Mouse (Mus musculus): ENCODE data around the gene Cyp2c70.
"Not testable (repeated sequence)": the region's sequence is repeated elsewhere in the genome, so short reads cannot be mapped to it uniquely, and the experiment has no call there.

Gene Cyp2c70

DNA sequence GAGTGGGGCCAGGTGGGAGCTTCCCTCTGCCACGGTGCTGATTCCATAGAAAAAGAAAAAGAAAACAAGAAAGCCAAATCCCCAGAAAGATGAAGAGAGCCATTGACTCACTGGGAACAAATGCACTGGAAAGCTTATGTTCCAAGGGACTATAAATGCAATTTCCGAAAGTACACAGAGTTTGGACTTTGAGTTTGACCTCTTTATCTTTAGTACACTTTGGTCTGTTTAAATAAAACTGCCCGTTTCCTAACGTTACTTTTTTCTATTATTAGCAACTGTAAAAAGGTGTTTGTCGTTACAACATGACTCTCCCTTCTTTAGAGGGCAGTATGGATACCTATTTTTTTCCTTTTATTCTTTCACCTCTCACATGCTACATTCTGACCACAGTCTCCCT, at the start of gene Cyp2c70:
Gene Cyp2c70 (minus strand): TSS at position 174 of the 400 bp plus-strand sequence.
- no peak for DNase-seq (ENCODE audit: low read depth, low spot score)

DNA sequence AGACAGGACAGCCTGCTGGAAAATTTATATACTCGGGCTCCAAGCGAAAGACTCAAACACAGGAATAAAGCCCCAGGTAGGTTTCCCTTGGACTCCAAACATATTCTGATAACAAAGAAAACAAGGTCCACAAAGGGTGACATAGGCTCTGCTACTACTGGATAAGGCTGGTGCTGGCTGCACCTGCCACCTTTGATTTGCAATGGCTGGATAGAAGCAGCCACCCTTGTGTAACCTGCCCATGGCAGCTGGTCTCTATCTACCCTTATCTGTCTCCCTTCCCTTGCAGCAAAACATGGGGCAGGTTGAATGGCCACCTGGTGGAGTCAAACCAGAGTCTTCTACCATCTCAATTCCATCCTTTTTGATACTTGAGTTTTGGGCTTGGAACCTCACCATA, 45.4 kb upstream of the Cyp2c70 start:
- DNase-seq (ENCODE audit: low read depth, low spot score) = no peak

DNA sequence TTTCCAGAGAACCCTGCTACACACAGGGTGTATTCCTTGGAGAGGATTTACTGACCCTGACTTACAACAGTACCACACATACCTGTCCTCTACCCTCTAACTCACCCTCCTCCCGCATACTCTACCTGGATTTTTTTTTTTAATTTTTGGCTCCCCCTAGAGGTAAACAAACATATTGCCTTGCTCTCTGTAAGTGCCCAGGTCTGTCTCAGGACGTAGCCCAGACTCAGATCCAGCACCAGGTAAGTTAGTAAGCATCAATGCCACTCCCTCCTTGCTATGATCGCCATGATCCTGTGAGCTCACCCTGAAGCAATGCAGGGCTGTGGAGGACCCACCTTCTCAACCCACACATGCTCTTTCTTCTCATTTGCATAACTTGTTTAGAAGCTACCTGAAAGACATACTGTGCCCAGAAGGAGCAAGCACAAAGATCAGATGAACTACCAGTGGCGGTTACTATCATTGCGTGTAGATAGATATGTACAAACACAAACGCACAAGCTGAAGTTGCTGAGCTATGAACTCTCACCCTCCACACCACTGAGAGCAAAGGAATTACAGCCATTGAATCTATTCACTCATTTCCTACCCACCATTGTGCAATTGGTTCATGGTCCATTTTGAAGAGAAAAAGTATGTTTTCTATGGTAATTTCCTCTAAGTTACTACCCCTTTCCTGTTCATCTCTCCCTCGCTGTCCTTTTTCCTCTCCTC, 44.9 kb upstream of the Cyp2c70 start:
- no peak for DNase-seq (ENCODE audit: low read depth, low spot score)

DNA sequence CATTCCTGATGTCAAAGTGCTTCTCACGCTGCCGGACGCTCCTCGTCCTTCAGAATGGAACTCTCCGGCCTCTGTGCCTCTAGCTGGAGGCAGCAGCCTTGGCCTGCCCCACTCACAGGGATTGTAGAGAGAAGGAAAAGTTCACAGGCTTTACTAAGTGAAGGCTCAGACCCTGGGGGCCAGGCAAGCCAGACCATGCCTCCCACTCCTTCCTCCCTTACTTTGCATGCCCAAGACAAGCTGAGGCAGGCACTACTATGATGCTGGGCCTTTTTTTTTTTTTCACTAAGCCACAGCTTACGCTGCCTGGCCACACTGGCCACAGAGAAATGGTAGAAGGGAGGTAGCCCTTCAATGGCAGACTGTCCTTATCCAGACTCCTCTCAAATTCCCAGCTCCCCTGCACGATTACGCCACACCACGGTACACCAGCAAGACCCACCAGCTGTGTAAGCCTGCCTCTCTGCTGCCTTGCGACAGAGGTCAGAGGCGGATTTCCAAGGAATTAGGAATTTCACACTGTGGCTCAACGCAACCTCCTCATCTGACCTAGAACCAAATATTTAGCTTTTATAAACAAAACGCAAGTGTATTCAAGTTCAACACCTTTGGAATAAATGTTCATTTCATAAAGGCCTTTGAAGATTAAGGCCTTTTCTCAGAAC, 44.1 kb upstream of the Cyp2c70 start:
- no peak for DNase-seq (ENCODE audit: low read depth, low spot score)

DNA sequence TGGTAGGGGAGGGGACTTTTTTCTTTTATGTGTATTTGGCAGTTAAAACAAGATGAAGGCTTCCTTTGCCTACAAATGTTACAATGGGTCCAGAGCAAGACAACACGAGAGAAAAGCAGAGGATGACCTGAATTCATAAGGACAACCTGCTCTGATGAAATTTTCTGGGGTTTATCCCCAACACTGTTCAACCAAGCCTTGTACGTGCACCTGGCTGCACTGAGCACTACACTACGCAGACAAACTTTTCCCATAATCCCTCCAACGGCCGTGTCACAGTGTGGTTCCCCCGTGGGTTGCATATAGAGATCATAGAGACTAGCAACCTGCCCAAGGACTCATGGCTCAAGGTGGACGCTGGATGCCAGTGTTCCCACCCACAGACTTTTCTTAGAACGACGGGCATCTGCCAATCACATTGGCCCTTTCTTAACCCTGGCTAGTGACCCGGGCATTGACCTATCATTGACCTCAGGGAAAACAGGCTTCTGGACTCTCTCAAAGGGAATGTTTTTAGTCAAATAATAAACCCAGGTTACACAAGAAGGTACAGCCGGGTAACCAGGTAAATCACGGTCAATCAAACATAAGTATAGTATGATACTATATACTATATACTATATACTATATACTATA, 39.5 kb upstream of the Cyp2c70 start:
- DNase-seq (ENCODE audit: low read depth, low spot score) = no peak

DNA sequence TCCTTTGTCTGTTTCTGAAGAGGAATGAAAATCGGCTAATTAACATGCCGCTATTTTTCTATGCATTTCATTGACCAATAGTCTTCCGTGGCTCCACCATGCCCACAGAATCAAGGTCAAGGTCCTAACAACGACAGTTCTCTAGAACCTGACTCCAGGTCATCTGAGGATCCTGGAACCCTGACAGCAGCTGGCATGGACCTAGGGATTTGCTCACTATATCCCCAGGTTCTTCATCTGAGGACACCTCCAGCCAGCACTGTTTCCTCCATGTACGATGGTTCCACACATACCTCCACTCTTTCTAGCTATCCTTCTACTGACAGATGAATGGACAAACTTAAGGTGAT, 38.6 kb upstream of the Cyp2c70 start:
- DNase-seq (ENCODE audit: low read depth, low spot score) = no peak

DNA sequence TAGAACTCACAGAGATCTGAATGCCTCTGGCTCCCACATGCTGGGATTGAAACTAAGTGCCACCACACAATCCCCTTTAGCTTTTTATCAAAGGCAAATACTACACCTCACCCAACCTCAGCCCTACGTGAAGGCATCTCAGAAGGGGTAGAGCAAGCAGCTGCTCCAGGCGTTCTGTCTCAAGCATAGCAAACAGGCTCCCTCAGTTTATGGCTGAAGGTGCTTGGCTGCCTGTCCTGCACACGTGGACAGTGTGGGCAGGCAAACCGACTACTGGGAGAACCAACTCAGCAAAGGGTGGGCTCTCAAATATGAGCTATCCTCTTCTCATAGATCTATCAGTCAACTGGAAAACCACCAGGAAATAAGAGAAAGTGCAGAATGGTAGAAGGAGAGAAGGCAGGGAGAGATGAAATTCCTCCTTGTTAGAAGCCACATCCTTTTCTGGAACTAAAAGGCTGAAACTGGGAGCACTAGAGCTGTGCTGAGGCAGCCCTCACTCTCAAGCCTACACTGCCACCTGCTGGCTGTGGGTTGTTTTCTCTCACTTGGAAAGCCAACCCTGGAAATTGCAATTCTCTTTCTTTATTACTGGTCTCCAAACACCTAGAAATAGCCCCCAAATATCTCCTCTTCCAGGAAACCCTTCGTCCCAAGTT, 38.1 kb upstream of the Cyp2c70 start:
- no peak for DNase-seq (ENCODE audit: low read depth, low spot score)

DNA sequence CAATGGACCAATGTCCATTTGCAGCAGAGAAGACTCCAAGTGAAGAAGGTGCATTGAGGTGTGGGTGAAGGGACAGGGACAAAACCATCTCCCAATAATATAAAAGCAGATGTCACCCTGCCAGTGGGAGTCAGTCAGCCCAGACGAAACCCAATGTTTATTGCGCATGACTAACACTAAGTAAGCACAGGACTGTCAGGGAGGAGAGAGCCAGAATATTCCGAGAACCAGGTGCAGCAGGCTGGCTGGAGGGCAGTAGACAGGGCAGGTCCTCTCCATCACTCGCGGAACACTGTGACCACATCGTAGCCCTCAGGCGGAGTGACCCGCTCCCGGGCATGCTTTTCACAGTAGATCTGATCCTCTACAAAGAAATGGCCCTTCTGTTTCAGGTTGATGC, 35.2 kb upstream of the Cyp2c70 start:
- not testable (repeated sequence) for DNase-seq (ENCODE audit: low read depth, low spot score)

DNA sequence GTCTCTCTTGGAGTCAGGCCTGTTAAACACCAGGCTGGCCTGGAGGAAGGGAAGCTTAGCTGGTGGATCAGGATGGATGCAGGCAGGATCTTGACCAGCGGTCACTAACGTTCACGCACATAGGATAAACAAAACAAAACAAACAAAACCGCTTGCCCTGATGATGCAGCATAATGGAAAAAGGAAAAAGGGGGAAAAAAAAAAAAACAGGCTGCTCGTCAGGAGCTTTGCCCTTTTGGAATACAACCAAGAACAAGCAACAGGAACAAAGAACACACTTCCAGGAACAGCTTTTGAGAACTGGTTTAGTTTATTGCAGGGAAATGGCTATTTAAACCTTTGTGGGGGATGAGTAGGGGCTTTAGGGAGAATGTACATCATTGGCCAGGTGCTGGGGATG, 33.7 kb upstream of the Cyp2c70 start:
- DNase-seq (ENCODE audit: low read depth, low spot score) = no peak

DNA sequence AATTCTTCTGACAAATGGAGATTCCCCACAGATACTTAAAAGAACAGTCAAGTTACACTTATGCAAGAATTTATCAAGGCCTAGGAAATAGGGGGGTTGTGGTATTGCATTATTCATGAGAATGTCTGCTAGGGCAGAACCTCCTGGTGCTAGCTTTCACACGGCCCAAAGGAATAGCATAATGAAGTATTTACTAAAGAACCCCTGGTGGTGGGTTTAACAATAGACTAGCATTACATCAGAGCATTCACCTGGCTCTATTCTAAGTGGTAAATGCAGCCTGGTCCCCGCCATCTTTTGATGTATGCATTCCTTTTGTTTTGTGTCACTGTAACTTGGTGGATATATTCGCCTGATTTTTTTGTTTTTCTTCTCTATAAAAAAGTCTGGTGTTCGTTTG, 15.8 kb upstream of the Cyp2c70 start:
- DNase-seq (ENCODE audit: low read depth, low spot score) = not testable (repeated sequence)

DNA sequence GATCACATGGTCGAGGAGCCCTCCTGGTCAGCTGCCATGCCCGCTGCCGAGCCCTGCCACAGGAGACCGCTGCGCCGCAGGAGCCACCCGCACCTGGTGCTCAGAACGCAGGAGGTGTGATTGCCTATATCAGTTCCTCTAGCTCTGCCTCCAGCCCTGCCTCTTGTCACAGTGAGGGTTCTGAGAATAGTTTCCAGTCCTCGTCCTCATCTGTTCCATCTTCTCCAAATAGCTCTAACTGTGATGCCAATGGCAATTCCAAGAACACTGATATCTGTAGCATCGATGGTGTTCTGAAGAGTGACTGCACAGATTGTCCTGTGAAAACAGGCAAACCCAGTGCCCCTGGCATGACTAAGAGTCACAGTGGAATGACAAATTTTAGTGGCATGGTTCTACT, 3.5 kb upstream of the Cyp2c70 start:
- no peak for DNase-seq (ENCODE audit: low read depth, low spot score)

DNA sequence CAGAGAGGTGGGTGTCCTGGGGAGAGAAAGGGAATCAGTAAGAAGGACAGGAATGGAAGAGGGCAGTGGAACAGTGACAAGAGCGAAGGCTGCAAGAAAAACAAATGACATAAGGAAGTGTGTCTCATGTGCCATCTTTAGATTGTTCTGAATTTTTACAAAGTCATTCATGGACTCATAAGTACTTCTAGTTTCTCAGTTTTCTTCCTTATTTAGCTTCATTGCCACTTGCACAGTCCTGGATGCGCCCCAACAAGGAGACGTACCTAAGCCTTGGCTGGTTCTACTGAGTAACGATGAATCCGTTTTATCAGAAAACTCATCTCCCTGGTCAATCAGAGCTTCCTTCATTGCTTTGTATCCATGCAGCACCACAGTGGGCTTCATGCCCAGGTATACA, 3.5 kb downstream of the Cyp2c70 start:
- DNase-seq (ENCODE audit: low read depth, low spot score) = no peak

DNA sequence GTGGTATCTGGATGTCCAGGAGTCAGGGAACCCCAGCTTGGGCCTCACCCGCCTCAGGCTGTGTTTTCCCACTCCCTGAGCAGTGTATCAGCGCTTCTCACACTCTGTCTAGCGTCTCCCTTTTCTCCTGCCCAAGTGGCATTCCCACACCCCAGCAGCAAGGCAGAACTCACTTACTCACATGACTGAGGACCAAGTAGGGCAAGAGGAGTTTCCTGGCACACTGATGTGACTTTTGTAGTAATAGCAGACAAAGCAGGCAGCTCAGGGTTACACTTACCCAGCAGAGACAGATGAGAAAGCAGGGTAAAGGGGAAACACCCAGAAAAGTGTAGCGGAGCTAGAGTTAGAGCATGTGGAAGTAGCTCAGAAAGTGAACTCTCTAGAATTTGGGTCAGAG, 8.8 kb downstream of the Cyp2c70 start:
- no peak for DNase-seq (ENCODE audit: low read depth, low spot score)

DNA sequence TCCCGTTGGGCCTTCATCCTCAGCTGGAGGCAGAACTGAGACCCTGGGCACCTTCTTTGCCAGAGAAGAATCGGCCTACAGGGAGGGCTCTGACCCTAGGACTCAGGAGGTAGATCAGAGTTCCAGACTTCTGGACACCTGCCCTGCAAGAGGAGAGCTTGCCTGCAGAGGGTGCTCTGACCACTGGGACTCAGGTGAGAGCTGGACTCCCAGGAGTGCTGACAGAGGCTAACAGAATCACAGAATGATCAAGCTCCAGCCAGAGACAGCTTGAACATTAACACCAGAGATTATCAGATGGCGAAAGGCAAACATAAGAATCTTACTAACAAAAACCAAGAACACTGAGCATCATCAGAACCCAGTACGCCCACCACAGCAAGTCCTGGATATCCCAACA, 18.7 kb downstream of the Cyp2c70 start:
- not testable (repeated sequence) for DNase-seq (ENCODE audit: low read depth, low spot score)

DNA sequence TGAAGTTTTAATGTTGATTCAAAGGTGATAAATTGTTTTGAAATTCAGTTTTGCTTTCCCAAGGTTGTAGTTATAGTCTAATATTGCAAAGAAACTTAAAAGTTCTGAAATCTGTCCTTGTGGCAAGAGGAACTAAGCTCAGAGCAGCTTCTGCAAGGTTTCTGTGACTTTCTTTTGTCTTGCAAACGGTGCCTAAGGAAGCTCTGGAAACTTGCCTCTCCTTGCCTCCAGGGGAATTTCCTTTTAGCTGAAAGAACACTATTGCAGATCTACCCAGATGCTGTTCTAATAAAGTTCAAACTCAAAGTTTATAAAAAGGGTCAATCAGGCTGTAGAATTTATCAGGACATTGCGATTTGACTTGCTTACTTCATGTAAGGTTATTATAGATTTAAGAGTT, 60.1 kb downstream of the Cyp2c70 start:
- not testable (repeated sequence) for DNase-seq (ENCODE audit: low read depth, low spot score)

DNA sequence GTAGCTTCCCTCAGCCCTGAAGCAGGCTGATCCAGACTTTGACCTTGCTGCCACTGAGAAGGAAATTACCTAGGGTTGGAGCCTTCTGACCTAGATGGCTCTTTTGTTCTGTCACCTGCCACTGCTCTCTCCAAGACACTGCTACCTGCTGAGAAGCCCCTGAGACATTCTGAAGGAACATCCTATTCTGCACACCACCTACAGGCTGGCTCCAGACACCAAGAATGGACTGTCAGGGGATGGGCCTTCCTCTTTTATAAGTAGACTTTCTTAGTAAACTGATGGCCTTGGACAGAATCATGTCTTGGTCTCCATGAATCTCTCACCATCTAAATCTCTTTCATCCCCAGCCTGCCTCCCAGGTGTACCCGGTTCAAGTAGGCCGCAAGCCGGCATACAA, 62.0 kb downstream of the Cyp2c70 start:
- DNase-seq (ENCODE audit: low read depth, low spot score) = not testable (repeated sequence)

DNA sequence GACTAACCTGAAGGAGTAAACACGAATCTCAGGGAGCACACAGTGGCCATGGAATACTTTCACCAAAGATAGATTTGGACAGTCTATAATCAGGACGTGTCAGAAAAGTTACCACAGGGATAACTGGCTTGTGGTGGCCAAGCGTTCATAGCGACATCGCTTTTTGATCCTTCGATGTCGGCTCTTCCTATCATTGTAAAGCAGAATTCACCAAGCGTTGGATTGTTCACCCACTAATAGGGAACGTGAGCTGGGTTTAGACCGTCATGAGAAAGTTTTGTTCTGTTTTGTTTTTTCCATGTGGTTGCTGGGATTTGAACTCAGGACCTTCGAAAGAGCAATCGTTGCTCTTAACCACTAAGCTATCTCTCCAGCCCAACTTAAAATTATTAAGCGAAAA, 67.5 kb downstream of the Cyp2c70 start:
- not testable (repeated sequence) for DNase-seq (ENCODE audit: low read depth, low spot score)

Measured in c-Kit-negative CD71-positive TER-119-positive erythroid progenitor cells, embryonic 14.5 days (primary cell).